Mouse (Mus musculus): ENCODE results near the gene Pou3f1. TPM values are rescaled to one million over a fixed set of nuclear protein-coding genes. Genes with fewer than 3 reads are reported as not detected.

The Pou3f1 gene
- polyA plus RNA-seq, 1 experiment from 2014 or later, result not detected

DNA sequence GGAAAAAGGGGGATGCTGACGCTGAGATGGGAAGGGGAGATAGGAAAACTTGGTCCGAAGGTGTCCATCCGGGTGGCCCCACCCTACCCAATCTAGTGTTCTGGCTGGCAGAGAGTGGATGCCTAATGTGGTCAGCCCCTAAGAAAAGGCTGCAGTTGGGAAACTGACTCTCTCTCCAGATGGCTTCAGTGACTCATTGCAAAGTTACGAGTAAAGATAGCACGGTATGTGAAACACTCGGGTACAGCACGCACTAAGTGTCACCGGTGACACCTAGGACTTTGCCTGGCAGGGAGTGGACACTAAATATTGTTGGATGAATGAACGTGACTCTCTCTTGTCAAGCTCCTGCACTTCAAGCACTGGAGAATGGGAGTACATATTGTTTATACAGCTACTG is 12.7 kb upstream of the Pou3f1 start:
- no peak overlapping the region for H3K9ac ChIP-seq (replicated peaks)
- DNase-seq, result no peak
- no peak overlapping the region for H3K27ac ChIP-seq (ENCODE audit: low read depth)
- peaks cover 11% of the 10 kb centered on the region; the same call in 1 of the 2 replicates for H3K4me1 ChIP-seq (ENCODE audit: insufficient read depth)
- H3K27me3 ChIP-seq (ENCODE audit: insufficient read depth, low read length), result peaks cover 17% of the 10 kb centered on the region; the same call in 1 of the 2 replicates
- H3K4me3 ChIP-seq (ENCODE audit: low read depth, low read length), result no peak overlapping the region
- no peak for ATAC-seq
- H3K36me3 ChIP-seq (replicated peaks; ENCODE audit: insufficient read depth, low read length), result no peaks in the 10 kb centered on the region
- TF ChIP-seq EP300 (IDR thresholded peaks at IDR 0.05; ENCODE audit: low read depth) (no peak), CTCF (IDR thresholded peaks at IDR 0.05; ENCODE audit: low read depth) (no peak)
- no peak overlapping the region for H3K4me2 ChIP-seq (ENCODE audit: low read depth, low read length)
- H3K9me3 ChIP-seq (ENCODE audit: low read length), result no peaks in the 10 kb centered on the region
- WGBS (ENCODE audit: insufficient replicate concordance), result 89% methylated on average over 9 of the region's 9 CpGs

DNA sequence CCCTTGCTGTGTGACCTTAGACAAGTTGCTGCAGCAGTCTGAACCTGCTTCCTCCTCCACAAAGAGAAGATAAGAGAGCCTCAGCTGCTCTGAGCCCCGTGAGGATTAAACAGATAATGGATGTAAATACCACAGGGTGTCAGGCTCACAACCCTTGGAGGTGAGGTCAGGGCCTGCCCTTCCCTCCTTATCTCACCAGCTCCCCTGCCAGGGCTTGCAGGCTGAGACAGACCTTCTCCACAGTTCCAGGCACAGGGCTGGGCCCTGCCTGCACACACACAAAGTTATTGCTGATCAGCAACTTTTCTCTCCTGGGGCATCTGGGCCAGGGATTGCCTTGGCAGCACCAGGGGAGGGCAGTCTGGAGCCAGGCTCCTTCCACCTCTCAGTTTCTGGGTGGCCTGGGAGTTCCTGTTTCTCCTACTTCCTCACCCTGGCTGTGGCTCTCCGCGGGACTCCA is 11.6 kb upstream of the Pou3f1 start:
- H3K9ac ChIP-seq (replicated peaks), result no peak overlapping the region
- H3K9me3 ChIP-seq (ENCODE audit: low read length), result no peaks in the 10 kb centered on the region
- H3K4me1 ChIP-seq (ENCODE audit: insufficient read depth), result peaks cover 11% of the 10 kb centered on the region; the same call in 1 of the 2 replicates
- WGBS (ENCODE audit: insufficient replicate concordance), result 6% methylated on average over 3 of the region's 3 CpGs
- ATAC-seq, result peak; percentile 93
- no peaks in the 10 kb centered on the region for H3K36me3 ChIP-seq (replicated peaks; ENCODE audit: insufficient read depth, low read length)
- no peak overlapping the region for H3K27ac ChIP-seq (ENCODE audit: low read depth)
- no peak; the same call in 1 of the 2 replicates for TF ChIP-seq EP300 (IDR thresholded peaks at IDR 0.05; ENCODE audit: low read depth)
- peak; percentile 31; the same call in 1 of the 2 replicates for TF ChIP-seq CTCF (IDR thresholded peaks at IDR 0.05; ENCODE audit: low read depth)
- DNase-seq, result peak; percentile 27
- H3K4me3 ChIP-seq (ENCODE audit: low read depth, low read length), result no peak overlapping the region
- 0 out of 2 replicates have a peak overlapping the region, but pooled peaks have one; percentile 18 for H3K4me2 ChIP-seq (ENCODE audit: low read depth, low read length)
- H3K27me3 ChIP-seq (ENCODE audit: insufficient read depth, low read length), result peaks cover 13% of the 10 kb centered on the region

DNA sequence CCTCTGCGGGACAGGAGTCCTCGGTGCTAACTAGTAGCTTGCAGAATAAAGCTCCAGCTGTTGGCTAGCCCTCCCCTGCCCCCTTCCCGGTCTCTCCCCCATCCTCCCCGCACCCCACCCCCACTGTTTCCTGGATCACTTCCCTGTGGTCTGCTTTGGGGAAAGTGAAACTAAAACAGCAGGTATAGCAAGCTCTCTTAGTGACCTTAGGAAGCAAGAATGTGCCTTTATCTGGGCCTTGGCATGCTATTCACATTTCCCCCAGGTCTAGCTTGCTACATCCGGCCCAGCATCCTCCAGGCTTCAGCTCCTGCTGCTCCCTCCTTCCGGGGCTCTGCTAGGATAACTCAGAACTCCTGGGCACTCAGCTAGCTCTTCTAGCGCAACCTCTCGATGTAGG is 10.0 kb upstream of the Pou3f1 start:
- Histone ChIP-seq H3K4me1 (ENCODE audit: insufficient read depth) (peaks cover 11% of the 10 kb centered on the region; the same call in 1 of the 2 replicates), H3K9ac (replicated peaks) (no peak overlapping the region), H3K27me3 (ENCODE audit: insufficient read depth, low read length) (peaks cover 14% of the 10 kb centered on the region; the same call in 1 of the 2 replicates), H3K36me3 (replicated peaks; ENCODE audit: insufficient read depth, low read length) (no peaks in the 10 kb centered on the region), H3K9me3 (ENCODE audit: low read length) (no peaks in the 10 kb centered on the region), H3K4me2 (ENCODE audit: low read depth, low read length) (peak overlapping the region; percentile 58), H3K27ac (ENCODE audit: low read depth) (no peak overlapping the region), H3K4me3 (ENCODE audit: low read depth, low read length) (peak overlapping the region; percentile 24; the same call in 1 of the 2 replicates)
- TF ChIP-seq EP300 (IDR thresholded peaks at IDR 0.05; ENCODE audit: low read depth), result no peak
- no peak for TF ChIP-seq CTCF (IDR thresholded peaks at IDR 0.05; ENCODE audit: low read depth)
- no peak for DNase-seq
- WGBS (ENCODE audit: insufficient replicate concordance), result 10% methylated on average over 8 of the region's 8 CpGs
- ATAC-seq, result no peak

DNA sequence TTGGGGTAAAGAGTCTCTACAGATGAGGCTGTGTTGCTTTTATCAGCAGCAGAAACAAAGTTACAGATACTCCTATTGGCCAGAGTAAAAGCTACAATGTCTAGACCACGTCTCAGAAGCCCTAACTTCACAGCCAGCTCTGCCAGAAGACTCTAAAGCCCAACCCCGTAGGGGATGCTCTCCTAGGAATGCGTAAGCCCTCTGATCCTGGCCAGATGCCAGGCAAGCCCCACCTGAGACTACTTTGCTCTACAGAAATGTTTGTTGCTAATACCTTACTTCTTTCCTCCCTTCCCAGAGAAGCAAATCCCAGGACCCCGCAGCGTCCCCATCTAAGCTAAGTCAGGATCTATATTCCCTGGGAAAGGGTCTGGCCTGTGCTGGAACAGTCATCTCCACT is 8.7 kb upstream of the Pou3f1 start:
- Histone ChIP-seq H3K27me3 (ENCODE audit: insufficient read depth, low read length) (peaks cover 17% of the 10 kb centered on the region; the same call in 1 of the 2 replicates), H3K36me3 (replicated peaks; ENCODE audit: insufficient read depth, low read length) (no peaks in the 10 kb centered on the region), H3K4me2 (ENCODE audit: low read depth, low read length) (no peak overlapping the region), H3K4me3 (ENCODE audit: low read depth, low read length) (no peak overlapping the region), H3K9me3 (ENCODE audit: low read length) (no peaks in the 10 kb centered on the region), H3K9ac (replicated peaks) (no peak overlapping the region), H3K27ac (ENCODE audit: low read depth) (no peak overlapping the region), H3K4me1 (ENCODE audit: insufficient read depth) (peaks cover 11% of the 10 kb centered on the region; the same call in 1 of the 2 replicates)
- DNase-seq, result no peak
- ATAC-seq, result no peak
- TF ChIP-seq EP300 (IDR thresholded peaks at IDR 0.05; ENCODE audit: low read depth) (no peak), CTCF (IDR thresholded peaks at IDR 0.05; ENCODE audit: low read depth) (no peak)
- WGBS (ENCODE audit: insufficient replicate concordance), result 57% methylated on average over 5 of the region's 5 CpGs

DNA sequence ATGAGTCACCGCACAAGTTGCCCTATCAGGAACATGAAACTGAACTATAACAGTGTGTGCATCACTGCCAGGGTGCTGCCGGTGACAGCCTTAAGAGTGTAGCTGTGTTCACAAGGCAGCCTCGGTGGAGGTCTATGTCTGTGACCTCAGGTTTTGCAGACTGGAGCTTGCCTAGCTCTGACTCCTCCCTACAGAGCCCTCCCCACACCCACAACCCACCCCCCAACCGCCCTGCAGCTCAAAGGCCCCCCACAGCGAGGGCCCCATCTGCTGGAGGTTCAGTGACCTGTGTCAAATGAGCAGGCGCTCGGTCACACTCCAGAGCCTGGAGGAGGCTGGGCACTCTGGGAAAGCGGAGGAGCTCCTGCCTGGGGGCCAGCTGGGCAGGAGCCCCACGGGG is 3.7 kb upstream of the Pou3f1 start:
- H3K27ac ChIP-seq (ENCODE audit: low read depth), result no peak overlapping the region
- no peak overlapping the region for H3K4me2 ChIP-seq (ENCODE audit: low read depth, low read length)
- no peak for DNase-seq
- H3K4me1 ChIP-seq (ENCODE audit: insufficient read depth), result peaks cover 8% of the 10 kb centered on the region; the same call in 1 of the 2 replicates
- H3K9me3 ChIP-seq (ENCODE audit: low read length), result no peaks in the 10 kb centered on the region
- TF ChIP-seq CTCF (IDR thresholded peaks at IDR 0.05; ENCODE audit: low read depth) (no peak), EP300 (IDR thresholded peaks at IDR 0.05; ENCODE audit: low read depth) (no peak)
- peaks cover 60% of the 10 kb centered on the region for H3K27me3 ChIP-seq (ENCODE audit: insufficient read depth, low read length)
- WGBS (ENCODE audit: insufficient replicate concordance), result 16% methylated on average over 9 of the region's 9 CpGs
- no peak overlapping the region for H3K4me3 ChIP-seq (ENCODE audit: low read depth, low read length)
- H3K36me3 ChIP-seq (replicated peaks; ENCODE audit: insufficient read depth, low read length), result no peaks in the 10 kb centered on the region
- ATAC-seq, result no peak
- H3K9ac ChIP-seq (replicated peaks), result no peak overlapping the region

DNA sequence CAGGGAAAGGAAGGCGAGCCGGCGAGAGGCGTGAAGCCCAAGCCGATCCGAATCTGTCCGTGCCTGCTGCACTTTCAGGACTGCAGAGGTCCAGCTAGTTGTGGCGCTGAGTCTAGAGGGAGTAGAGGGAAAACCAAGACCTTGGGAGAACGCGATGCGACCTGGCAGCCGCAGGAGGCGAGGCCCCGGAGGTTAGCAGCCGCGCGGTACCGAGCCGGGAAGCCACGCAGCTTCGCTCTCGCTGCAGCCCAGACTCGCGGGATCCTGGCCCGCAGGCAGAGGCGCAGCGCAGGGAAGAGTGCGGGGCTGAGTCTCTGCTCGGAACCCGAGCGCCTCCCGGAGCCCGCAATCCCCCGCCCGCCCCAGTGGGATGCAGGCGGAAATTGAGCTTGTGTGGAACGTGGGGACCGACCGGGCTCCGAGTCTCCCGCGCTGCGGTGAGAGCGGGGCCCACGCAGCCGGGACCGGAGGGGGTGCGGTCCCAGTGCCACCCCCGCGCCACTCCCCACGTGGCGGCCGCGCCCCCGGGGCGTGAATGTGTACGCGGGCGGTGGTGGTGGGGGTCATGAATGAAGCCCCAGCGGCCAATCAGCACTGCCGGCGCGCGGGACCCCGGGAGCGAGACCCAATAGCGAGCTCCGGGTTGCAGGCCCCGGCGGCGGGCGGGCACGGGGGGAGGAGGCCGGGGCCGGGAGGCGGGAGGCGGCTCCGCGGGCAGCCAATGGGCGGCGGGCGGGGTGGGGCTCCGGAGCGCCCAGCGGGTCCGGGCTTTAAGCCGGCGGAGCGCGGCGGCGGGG is 445 bp downstream of the Pou3f1 start:
- H3K27me3 ChIP-seq (ENCODE audit: insufficient read depth, low read length), result peaks cover 91% of the 10 kb centered on the region
- DNase-seq (peak; percentile 76), ATAC-seq (peak; percentile 91)
- no peak overlapping the region for H3K27ac ChIP-seq (ENCODE audit: low read depth)
- H3K9ac ChIP-seq (replicated peaks), result no peak overlapping the region; the same call in 1 of the 2 replicates
- no peaks in the 10 kb centered on the region for H3K9me3 ChIP-seq (ENCODE audit: low read length)
- WGBS (ENCODE audit: insufficient replicate concordance), result under 1% methylated on average over 84 of the region's 92 CpGs
- H3K4me3 ChIP-seq (ENCODE audit: low read depth, low read length), result peak overlapping the region; percentile 54
- peak overlapping the region; percentile 93 for H3K4me2 ChIP-seq (ENCODE audit: low read depth, low read length)
- H3K36me3 ChIP-seq (replicated peaks; ENCODE audit: insufficient read depth, low read length), result no peaks in the 10 kb centered on the region
- TF ChIP-seq CTCF (IDR thresholded peaks at IDR 0.05; ENCODE audit: low read depth) (no peak), EP300 (IDR thresholded peaks at IDR 0.05; ENCODE audit: low read depth) (no peak)
- peaks cover 13% of the 10 kb centered on the region for H3K4me1 ChIP-seq (ENCODE audit: insufficient read depth)

All from liver, postnatal 0 days (tissue).